In genomic region chr1:150130586-150131275, GRCm38 (mm10) we compare ENCODE assay signal across 22 mouse cellular contexts. TPM values are rescaled to one million over a fixed set of nuclear protein-coding genes. Genes with fewer than 3 reads are reported as not detected.
DNase-seq lines count a peak whose midpoint lies in the region; ATAC-seq and TF ChIP-seq lines count a peak whose summit lies in the region.
"Had no signal": no experiment of that assay in that cellular context is flagged by ENCODE, and none has a peak within 500 bp of the region (broad histone marks: within the 10 kb centered on the region; RNA-seq: fewer than 3 reads in every experiment).

No protein-coding gene starts in this region.

- no peak for TF ChIP-seq POLR2A in lung, adult 2 months (IDR thresholded peaks at IDR 0.05; ENCODE audit: borderline replicate concordance, extremely low read depth, low read depth, low read length)

- H3K4me2 ChIP-seq in embryonic facial prominence, embryonic 15.5 days (replicated peaks), result no peak overlapping the region
- H3K4me2 ChIP-seq: embryonic facial prominence, embryonic 13.5 days; forebrain, embryonic 15.5 days; heart, embryonic 12.5 days; hindbrain, embryonic 14.5 days; intestine, embryonic 15.5 days had no signal

- WGBS in embryonic facial prominence, embryonic 15.5 days, result 35% methylated on average over 5 of the region's 5 CpGs
- 60% methylated on average over 5 of the region's 5 CpGs for WGBS in lung, adult 2 months

- DNase-seq in heart, adult 11 months, result peak; percentile 12
- DNase-seq in heart, adult 18-20 months, result no peak
- peak; percentile 48 for DNase-seq in 3134 (ENCODE audit: extremely low read depth, insufficient read length, low spot score)
- DNase-seq in Muller cell, postnatal 12 days (ENCODE audit: inconsistent ontology term), result peak; percentile 38
- DNase-seq in lung, adult 2 months, result no peak
- no peak for DNase-seq in gastrocnemius, adult 18-20 months (ENCODE audit: low spot score)
- no peak for DNase-seq in cerebellum, postnatal 4 days (ENCODE audit: low spot score in 2 of 2)
- DNase-seq: adrenal gland, adult 2 months; adrenal gland, postnatal 36 days; cerebellum, adult 11 months; cerebellum, adult 8-10 months; cerebellum, postnatal 14 days; gastrocnemius, postnatal 10 days had no signal

- no peak overlapping the region for H3K4me3 ChIP-seq in embryonic facial prominence, embryonic 15.5 days (replicated peaks)
- no peak overlapping the region for H3K4me3 ChIP-seq in lung, adult 2 months (replicated peaks; ENCODE audit: extremely low read depth, low read depth, low read length)
- H3K4me3 ChIP-seq: embryonic facial prominence, embryonic 13.5 days; forebrain, embryonic 15.5 days; heart, embryonic 12.5 days; hindbrain, embryonic 10.5 days; intestine, embryonic 15.5 days had no signal

- no peak for ATAC-seq in embryonic facial prominence, embryonic 15.5 days (ENCODE audit: insufficient number of reproducible peaks, low FRiP score, low TSS enrichment, low read depth)
- ATAC-seq: CD4-positive, CD25-positive, alpha-beta regulatory T cell, adult 4 months; forebrain, embryonic 15.5 days; intestine, embryonic 15.5 days had no signal

- H3K9me3 ChIP-seq in embryonic facial prominence, embryonic 15.5 days (replicated peaks), result no peaks in the 10 kb centered on the region
- H3K9me3 ChIP-seq: forebrain, embryonic 15.5 days; heart, embryonic 12.5 days; hindbrain, embryonic 10.5 days; intestine, embryonic 15.5 days had no signal

- 0 out of 2 replicates have a peak overlapping the region, but pooled peaks have one; percentile 22 for H3K27ac ChIP-seq in embryonic facial prominence, embryonic 15.5 days (replicated peaks)
- H3K27ac ChIP-seq: forebrain, embryonic 15.5 days; hindbrain, embryonic 10.5 days; hindbrain, embryonic 14.5 days; intestine, embryonic 15.5 days had no signal

- H3K27me3 ChIP-seq in embryonic facial prominence, embryonic 15.5 days, result no peaks in the 10 kb centered on the region
- H3K27me3 ChIP-seq: embryonic facial prominence, embryonic 13.5 days; forebrain, embryonic 15.5 days; heart, embryonic 12.5 days; intestine, embryonic 15.5 days had no signal

- no peaks in the 10 kb centered on the region for H3K4me1 ChIP-seq in embryonic facial prominence, embryonic 15.5 days
- no peaks in the 10 kb centered on the region for H3K4me1 ChIP-seq in lung, adult 2 months (ENCODE audit: control insufficient read depth, insufficient read depth, low read length)
- H3K4me1 ChIP-seq: embryonic facial prominence, embryonic 13.5 days; forebrain, embryonic 15.5 days; heart, embryonic 12.5 days; hindbrain, embryonic 10.5 days; intestine, embryonic 15.5 days had no signal

- H3K36me3 ChIP-seq in embryonic facial prominence, embryonic 15.5 days, result no peaks in the 10 kb centered on the region
- H3K36me3 ChIP-seq: embryonic facial prominence, embryonic 13.5 days; forebrain, embryonic 15.5 days; G1E; heart, embryonic 12.5 days; hindbrain, embryonic 10.5 days; intestine, embryonic 15.5 days had no signal

- no peak for TF ChIP-seq CTCF in lung, adult 2 months (IDR thresholded peaks at IDR 0.05; ENCODE audit: insufficient read depth, low read length)

- no peak overlapping the region for H3K9ac ChIP-seq in embryonic facial prominence, embryonic 15.5 days
- H3K9ac ChIP-seq: embryonic facial prominence, embryonic 13.5 days; forebrain, embryonic 15.5 days; heart, embryonic 12.5 days; hindbrain, embryonic 14.5 days; intestine, embryonic 15.5 days had no signal

RNA-seq across cellular contexts. Expression of gene Ptgs2, which starts 30.9 kb away (rescaled TPM):
- total RNA-seq in heart, adult 18-20 months (2021), result under 1 TPM; 0.52 to 0.69 TPM
- 0.35 and 0.71 TPM in 2 replicates for polyA plus RNA-seq in embryonic facial prominence, embryonic 15.5 days (2015; fragmentation: Nextera tagmentation; extraction: Ambion mirVana)
- 2.7 and 3.4 TPM in 2 replicates for polyA plus RNA-seq in lung, adult 2 months (2012; rRNA removed)
- under 1 TPM; 0.24 to 0.27 TPM for total RNA-seq in gastrocnemius, adult 18-20 months (2021)
- total RNA-seq: G1E had no signal
- polyA plus RNA-seq: CD4-positive, CD25-positive, alpha-beta regulatory T cell, adult 4 months; forebrain, embryonic 15.5 days; G1E had no signal

Comparison
In these comparisons a context has a peak if more than half of its experiments do, and no peak if none do; other contexts are left out.
1. DNase-seq: peak in heart, adult 11 months (single experiment), 3134 (single experiment) and Muller cell, postnatal 12 days (single experiment); none in heart, adult 18-20 months (0 of 2), lung, adult 2 months (single experiment), gastrocnemius, adult 18-20 months (single experiment) and cerebellum, postnatal 4 days (0 of 2).